Mouse (Mus musculus) thymus, postnatal 10 days (tissue): ENCODE measurements around the gene Clcn2.

Experiments
- DNase-seq, 2 experiments: peaks; one replicate each; pipeline ENCODE4 v3.0.0; 2021; ENCODE audit warnings: low spot score in 2 of 2

Gene Clcn2

GRCm38 (mm10) chr16:20722736-20723135, 5.2 kb upstream of the Clcn2 start:
- DNase-seq, result no peak

GRCm38 (mm10) chr16:20721808-20722207, 4.3 kb upstream of the Clcn2 start:
- no peak for DNase-seq

GRCm38 (mm10) chr16:20717978-20718670, 578 bp upstream of the Clcn2 start:
- DNase-seq, result no peak

- no peak for DNase-seq
These were observed 735 bp downstream of the Clcn2 start for GRCm38 (mm10) chr16:20716841-20717180.

- DNase-seq, result peak; percentile 61 to 72
These were observed 1.3 kb downstream of the Clcn2 start for GRCm38 (mm10) chr16:20715976-20716840.

- no peak for DNase-seq
These were observed 2.0 kb downstream of the Clcn2 start for GRCm38 (mm10) chr16:20715566-20715965.

- no peak for DNase-seq
These were observed 2.4 kb downstream of the Clcn2 start for GRCm38 (mm10) chr16:20715161-20715560.

- no peak for DNase-seq
These were observed 3.1 kb downstream of the Clcn2 start for GRCm38 (mm10) chr16:20714307-20715080.

- DNase-seq, result no peak
These were observed 4.7 kb downstream of the Clcn2 start for GRCm38 (mm10) chr16:20712889-20713288.

- no peak for DNase-seq
These were observed 5.4 kb downstream of the Clcn2 start for GRCm38 (mm10) chr16:20712190-20712589.

- no peak for DNase-seq
These were observed 6.7 kb downstream of the Clcn2 start for GRCm38 (mm10) chr16:20710810-20711209.

GRCm38 (mm10) chr16:20710370-20710769, 7.2 kb downstream of the Clcn2 start:
- DNase-seq, result no peak

- peak; percentile 44 to 81 for DNase-seq
These were observed 8.4 kb downstream of the Clcn2 start for GRCm38 (mm10) chr16:20708939-20709734.

- DNase-seq, result no peak
These were observed 9.2 kb downstream of the Clcn2 start for GRCm38 (mm10) chr16:20708220-20708938.

GRCm38 (mm10) chr16:20706407-20707055, 11.0 kb downstream of the Clcn2 start:
- DNase-seq, result no peak

GRCm38 (mm10) chr16:20705786-20706185, 11.8 kb downstream of the Clcn2 start:
- DNase-seq, result no peak

- no peak for DNase-seq
These were observed 13.7 kb downstream of the Clcn2 start for GRCm38 (mm10) chr16:20703699-20704400.

- DNase-seq, result no peak
These were observed 14.5 kb downstream of the Clcn2 start for GRCm38 (mm10) chr16:20703071-20703470.

- peak in 1 of 2 experiments; percentile 50 for DNase-seq
These were observed 15.0 kb downstream of the Clcn2 start for GRCm38 (mm10) chr16:20702522-20702893.
